Mouse (Mus musculus): ENCODE data around the gene Gm16434.
"Not testable (repeated sequence)": the region's sequence is repeated elsewhere in the genome, so short reads cannot be mapped to it uniquely, and the experiment has no call there.

Gene Gm16434

GRCm38 (mm10) chr14:7194440-7194839 is at the start of gene Gm16434:
TSS of gene Gm16434 (minus strand) at chr14:7194540.
- not testable (repeated sequence) for DNase-seq (ENCODE audit: low spot score in 2 of 2)

- not testable (repeated sequence) for DNase-seq (ENCODE audit: low spot score in 2 of 2)
These were observed 49.2 kb upstream of the Gm16434 start for GRCm38 (mm10) chr14:7243498-7243897.

GRCm38 (mm10) chr14:7200070-7200469 is 5.7 kb upstream of the Gm16434 start:
- not testable (repeated sequence) for DNase-seq (ENCODE audit: low spot score in 2 of 2)

- DNase-seq (ENCODE audit: low spot score in 2 of 2): not testable (repeated sequence)
These were observed 19.8 kb downstream of the Gm16434 start, which contains the start of gene Gm3512 for GRCm38 (mm10) chr14:7174483-7174971. TSS of gene Gm3512 (minus strand) at chr14:7174533.

All from natural killer cell, adult 2 months (primary cell).